Mouse (Mus musculus): ENCODE data around the gene Nbea.

DNA sequence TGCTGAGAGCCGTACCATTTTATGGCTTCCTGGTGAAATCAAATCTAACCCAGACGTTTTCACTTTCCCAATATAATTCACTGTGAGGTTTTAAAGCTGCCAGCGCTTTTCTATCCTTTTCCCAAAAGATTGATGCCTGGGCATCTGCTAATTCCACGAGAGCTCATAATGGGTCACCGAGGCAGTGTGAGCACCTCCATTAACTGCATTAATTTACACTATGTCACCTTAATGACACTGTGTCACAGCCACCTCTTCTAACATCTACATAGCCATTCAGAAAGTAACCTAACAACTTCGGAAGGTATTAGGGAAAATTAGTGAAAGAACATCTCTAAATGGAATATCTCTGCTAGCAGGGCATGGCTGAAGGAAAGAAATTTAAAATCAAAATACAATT, 497.9 kb downstream of the Nbea start:
- TF ChIP-seq CTCF (IDR thresholded peaks at IDR 0.05; ENCODE audit: low read depth), result no peak
- TF ChIP-seq EP300 (IDR thresholded peaks at IDR 0.05; ENCODE audit: low read depth), result no peak

All from heart, postnatal 0 days (tissue).